Mouse (Mus musculus) CH12.LX (cell line): ENCODE data around the gene Stox2. TPM values are rescaled to one million over a fixed set of nuclear protein-coding genes. Genes with fewer than 3 reads are reported as not detected.

ENCODE experiments used
- DNase-seq: peaks from one replicate; pipeline ENCODE4 v3.0.0-alpha.2; 2013; ENCODE audit errors: extremely low read depth
- H3K27ac ChIP-seq: 2 replicates; pipeline ENCODE4 v1.5.1; 2012; ENCODE audit warnings: low read depth, mild to moderate bottlenecking, control low read depth, moderate library complexity; ENCODE audit not compliant: insufficient read depth
- H3K27me3 ChIP-seq: replicated peaks from 2 replicates; pipeline ENCODE3; 2012; ENCODE audit warnings: inconsistent platforms
- H3K36me3 ChIP-seq, 2 experiments: replicated peaks in 1 of 2; 2 replicates each; pipeline versions ENCODE3 to v1.6.1; 2012; ENCODE audit warnings: inconsistent platforms in 1 of 2, low read length in 1 of 2, mild to moderate bottlenecking in 1 of 2, mixed read lengths in 1 of 2, moderate library complexity in 1 of 2; ENCODE audit not compliant: control insufficient read depth in 1 of 2, insufficient read depth in 1 of 2
- H3K4me1 ChIP-seq, 2 experiments: 2 replicates each; pipeline ENCODE4 v1.6.1; 2012; ENCODE audit warnings: inconsistent platforms in 1 of 2, moderate library complexity in 1 of 2; ENCODE audit not compliant: insufficient read depth in 2 of 2, control insufficient read depth in 1 of 2
- H3K4me2 ChIP-seq: 2 replicates; pipeline ENCODE4 v1.6.1; 2012; ENCODE audit warnings: low read depth, mild to moderate bottlenecking, control low read depth; ENCODE audit not compliant: poor library complexity, insufficient read depth, severe bottlenecking
- H3K4me3 ChIP-seq, 3 experiments: fragments of 150-350 bp in 1 of 3; sonication (generic) in 1 of 3; replicated peaks in 1 of 3; 2 replicates each; pipeline versions ENCODE3 to v1.5.1; 2011 to 2012; ENCODE audit warnings: low read depth in 2 of 3, low read length in 2 of 3, mild to moderate bottlenecking in 2 of 3, moderate library complexity in 2 of 3, control low read depth in 1 of 3, improper control_type of control experiment in 1 of 3, inconsistent platforms in 1 of 3, mixed read lengths in 1 of 3; ENCODE audit not compliant: poor library complexity in 1 of 3
- H3K79me2 ChIP-seq: replicated peaks from 2 replicates; pipeline ENCODE4 v1.6.1; 2012; ENCODE audit warnings: mild to moderate bottlenecking, moderate library complexity; ENCODE audit not compliant: control insufficient read depth, poor library complexity, insufficient read depth, severe bottlenecking; ENCODE audit errors: extremely low read depth
- H3K9ac ChIP-seq: 2 replicates; pipeline ENCODE4 v1.6.1; 2012; ENCODE audit warnings: low read depth, mild to moderate bottlenecking, control low read depth, moderate library complexity; ENCODE audit not compliant: insufficient read depth
- H3K9me3 ChIP-seq: replicated peaks from 2 replicates; pipeline ENCODE3; 2012; ENCODE audit warnings: low read length, inconsistent platforms, mixed read lengths
- BHLHE40 ChIP-seq: IDR thresholded peaks from 2 replicates; pipeline ENCODE4 v1.6.1; 2011; ENCODE audit warnings: mild to moderate bottlenecking, low read depth, low read length, improper control_type of control experiment
- CHD1 ChIP-seq: IDR thresholded peaks from 2 replicates; pipeline ENCODE4 v1.6.1; 2012; ENCODE audit warnings: low read depth, low read length, improper control_type of control experiment, inconsistent platforms
- CHD2 ChIP-seq: IDR thresholded peaks from 2 replicates; pipeline ENCODE4 v1.6.1; 2011; ENCODE audit warnings: low read length, improper control_type of control experiment
- CTCF ChIP-seq, 2 experiments: IDR thresholded peaks in 1 of 2; conservative IDR thresholded peaks in 1 of 2; 2 replicates each; pipeline ENCODE4 v1.5.1; 2011 to 2012; ENCODE audit warnings: low read depth in 2 of 2, low read length in 2 of 2, improper control_type of control experiment in 1 of 2, inconsistent platforms in 1 of 2, mild to moderate bottlenecking in 1 of 2, moderate library complexity in 1 of 2
- E2F4 ChIP-seq: IDR thresholded peaks from 2 replicates; pipeline ENCODE4 v1.6.1; 2011; ENCODE audit warnings: low read depth, low read length, improper control_type of control experiment; ENCODE audit not compliant: insufficient replicate concordance
- ELF1 ChIP-seq: IDR thresholded peaks from 2 replicates; pipeline ENCODE4 v1.6.1; 2014; ENCODE audit warnings: low read depth, mild to moderate bottlenecking, inconsistent platforms, low read length, improper control_type of control experiment
- EP300 ChIP-seq: IDR thresholded peaks from 2 replicates; pipeline ENCODE4 v1.6.1; 2011; ENCODE audit warnings: low read length, improper control_type of control experiment
- ETS1 ChIP-seq: conservative IDR thresholded peaks from 2 replicates; pipeline ENCODE4 v1.6.1; 2012; ENCODE audit warnings: low read depth, mild to moderate bottlenecking, inconsistent platforms, low read length, improper control_type of control experiment, moderate library complexity
- GABPA ChIP-seq: IDR thresholded peaks from 2 replicates; pipeline ENCODE4 v1.6.1; 2012; ENCODE audit warnings: low read depth, low read length, improper control_type of control experiment, inconsistent platforms; ENCODE audit not compliant: insufficient replicate concordance
- HCFC1 ChIP-seq: IDR thresholded peaks from 2 replicates; pipeline ENCODE4 v1.6.1; 2012; ENCODE audit warnings: low read depth, mild to moderate bottlenecking, inconsistent platforms, low read length, improper control_type of control experiment
- IRF4 ChIP-seq: IDR thresholded peaks from 2 replicates; pipeline ENCODE4 v1.6.1; 2014; ENCODE audit warnings: low read depth, mild to moderate bottlenecking, inconsistent platforms, low read length, improper control_type of control experiment
- JUN ChIP-seq: IDR thresholded peaks from 2 replicates; pipeline ENCODE4 v1.6.1; 2011; ENCODE audit warnings: low read depth, mild to moderate bottlenecking, low read length, improper control_type of control experiment, moderate library complexity; ENCODE audit not compliant: insufficient read depth
- KAT2A ChIP-seq: IDR thresholded peaks from 2 replicates; pipeline ENCODE4 v1.6.1; 2012; ENCODE audit warnings: low read length, improper control_type of control experiment, inconsistent platforms; ENCODE audit not compliant: insufficient replicate concordance
- MAFK ChIP-seq: IDR thresholded peaks from 2 replicates; pipeline ENCODE4 v1.6.1; 2011; ENCODE audit warnings: low read length, improper control_type of control experiment; ENCODE audit not compliant: insufficient replicate concordance
- MAZ ChIP-seq: IDR thresholded peaks from 2 replicates; pipeline ENCODE4 v1.6.1; 2012; ENCODE audit warnings: low read depth, mild to moderate bottlenecking, inconsistent platforms, low read length, improper control_type of control experiment, moderate library complexity
- MEF2A ChIP-seq: IDR thresholded peaks from 2 replicates; pipeline ENCODE4 v1.6.1; 2014; ENCODE audit warnings: low read depth, mild to moderate bottlenecking, inconsistent platforms, low read length, improper control_type of control experiment, borderline replicate concordance
- MXI1 ChIP-seq: IDR thresholded peaks from 2 replicates; pipeline ENCODE4 v1.6.1; 2011; ENCODE audit warnings: mild to moderate bottlenecking, low read depth, low read length, improper control_type of control experiment
- NELFE ChIP-seq: IDR thresholded peaks from 2 replicates; pipeline ENCODE4 v1.6.1; 2011; ENCODE audit warnings: low read depth, low read length, improper control_type of control experiment
- NRF1 ChIP-seq: IDR thresholded peaks from 2 replicates; pipeline ENCODE4 v1.6.1; 2014; ENCODE audit warnings: low read depth, mild to moderate bottlenecking, inconsistent platforms, low read length, improper control_type of control experiment, moderate library complexity
- PAX5 ChIP-seq: IDR thresholded peaks from 2 replicates; pipeline ENCODE4 v1.6.1; 2012; ENCODE audit warnings: low read length, inconsistent platforms, mixed read lengths
- POLR2AphosphoS2 ChIP-seq: IDR thresholded peaks from 2 replicates; pipeline ENCODE4 v1.6.1; 2011; ENCODE audit warnings: low read depth, low read length, improper control_type of control experiment
- RAD21 ChIP-seq: IDR thresholded peaks from 2 replicates; pipeline ENCODE4 v1.6.1; 2011; ENCODE audit warnings: low read depth, mild to moderate bottlenecking, low read length, improper control_type of control experiment, moderate library complexity
- UBTF ChIP-seq: IDR thresholded peaks from 2 replicates; pipeline ENCODE4 v1.6.1; 2012; ENCODE audit warnings: low read depth, mild to moderate bottlenecking, inconsistent platforms, low read length, improper control_type of control experiment, moderate library complexity
- USF1 ChIP-seq: IDR thresholded peaks from 2 replicates; pipeline ENCODE4 v1.6.1; 2014; ENCODE audit warnings: low read depth, mild to moderate bottlenecking, inconsistent platforms, low read length, improper control_type of control experiment
- USF2 ChIP-seq: conservative IDR thresholded peaks from 2 replicates; pipeline ENCODE4 v1.6.1; 2011; ENCODE audit warnings: low read depth, low read length, improper control_type of control experiment
- ZC3H11A ChIP-seq: IDR thresholded peaks from 2 replicates; pipeline ENCODE4 v1.6.1; 2012; ENCODE audit warnings: low read depth, mild to moderate bottlenecking, inconsistent platforms, low read length, improper control_type of control experiment
- ZKSCAN1 ChIP-seq: IDR thresholded peaks from 2 replicates; pipeline ENCODE4 v1.6.1; 2012; ENCODE audit warnings: low read depth, inconsistent platforms, low read length, improper control_type of control experiment, borderline replicate concordance
- ZMIZ1 ChIP-seq: IDR thresholded peaks from 2 replicates; pipeline ENCODE4 v1.6.1; 2012; ENCODE audit warnings: low read depth, mild to moderate bottlenecking, inconsistent platforms, low read length, improper control_type of control experiment
- ZNF384 ChIP-seq: IDR thresholded peaks from 2 replicates; pipeline ENCODE4 v1.6.1; 2012; ENCODE audit warnings: low read depth, low read length, improper control_type of control experiment, inconsistent platforms
- dilution Hi-C: fragments of 300-500 bp; cut with MboI; formaldehyde crosslinking; loops from 2 replicates; pipeline ENCODE4 v1.14.3; 2020; ENCODE audit warnings: low sequenced_read_pairs; ENCODE audit not compliant: extremely low pct_unique_long_range_greater_than_20kb, extremely low pct_ligation_motif_present
- in situ Hi-C: fragments of 300-500 bp; cut with MboI; formaldehyde crosslinking; loops from 3 replicates; pipeline ENCODE4 v1.14.3; 2019; ENCODE audit warnings: low sequenced_read_pairs, low pct_ligation_motif_present, low pct_unique_long_range_greater_than_20kb, mixed read lengths
- polyA plus RNA-seq: library from polyadenylated mRNA; unstranded; fragments of >175 nt; gene quantifications from 2 replicates; pipeline ENCODE4 v1.2.1, GENCODE M21; 2012; ENCODE audit warnings: low read depth; ENCODE audit not compliant: insufficient read length
- total RNA-seq, 2 experiments: library from RNA; depleted of rRNA; stranded (reverse); fragments of 300-350 nt in 1 of 2; fragments of >200 nt in 1 of 2; gene quantifications; 2 replicates each; pipeline ENCODE4 v1.2.3; 2012 to 2014

The Stox2 gene
- total and polyA plus RNA-seq, 3 experiments: 0.23 to 1.0 (median 0.42) TPM

- in situ Hi-C loops (no loop called here), dilution Hi-C loops (no loop called here)
- no peak overlapping the region for H3K4me2 ChIP-seq
- no peak overlapping the region for H3K9ac ChIP-seq
- no peaks in the 10 kb centered on the region for H3K4me1 ChIP-seq
- no peaks in the 10 kb centered on the region for H3K79me2 ChIP-seq
- DNase-seq: no peak
- no peaks in the 10 kb centered on the region for H3K27me3 ChIP-seq
- no peak for TF ChIP-seq RAD21
- no peak for TF ChIP-seq ETS1
- TF ChIP-seq CTCF (conservative IDR thresholded peaks at IDR 0.05 in 1 of 2, IDR thresholded peaks at IDR 0.05 in 1 of 2; ENCODE audit: low read depth in 2 of 2, low read length in 2 of 2): no peak
- TF ChIP-seq NRF1: no peak
- TF ChIP-seq BHLHE40: no peak
- TF ChIP-seq USF1: no peak
- no peak for TF ChIP-seq MEF2A
- TF ChIP-seq ZC3H11A: no peak
- TF ChIP-seq MXI1: no peak
- no peak for TF ChIP-seq ZKSCAN1
- no peak for TF ChIP-seq NELFE
- no peak for TF ChIP-seq CHD1
- no peak for TF ChIP-seq MAFK
- TF ChIP-seq POLR2AphosphoS2: no peak
- no peak for TF ChIP-seq E2F4
- TF ChIP-seq EP300: no peak
- no peak for TF ChIP-seq IRF4
- no peak for TF ChIP-seq USF2
- TF ChIP-seq CHD2: no peak
- TF ChIP-seq, all 38 proteins: peak for 0
- no peak overlapping the region for H3K4me3 ChIP-seq
- H3K36me3 ChIP-seq: no peaks in the 10 kb centered on the region
- no peak overlapping the region for H3K27ac ChIP-seq
- H3K9me3 ChIP-seq: no peaks in the 10 kb centered on the region
Observed at GRCm38 (mm10) chr8:47211226-47211625, 234.9 kb downstream of the Stox2 start.

DNA sequence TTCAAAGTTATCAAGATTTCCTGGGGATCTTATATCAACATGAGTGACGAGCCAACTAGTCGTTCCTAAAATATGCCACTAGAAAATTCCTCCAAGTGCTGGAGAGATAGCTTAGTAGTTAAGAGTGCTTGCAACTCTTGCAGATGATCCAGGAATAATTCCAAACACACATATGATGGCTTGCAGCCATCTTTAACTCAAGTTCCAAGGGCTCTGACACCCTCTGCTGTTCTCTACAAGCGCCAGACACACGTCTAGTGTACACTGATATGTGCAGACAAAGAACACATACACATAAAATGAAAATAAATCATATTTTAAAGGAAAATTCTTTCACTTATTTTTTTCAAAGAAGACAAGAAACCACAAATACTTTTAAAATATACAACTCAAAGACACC lies 237.9 kb downstream of the Stox2 start:
- no peak overlapping the region for H3K27ac ChIP-seq
- in situ Hi-C loops (no loop called here), dilution Hi-C loops (no loop called here)
- no peak overlapping the region for H3K4me2 ChIP-seq
- TF ChIP-seq BHLHE40 (no peak), KAT2A (no peak), HCFC1 (no peak), JUN (no peak), POLR2AphosphoS2 (no peak), ETS1 (no peak), E2F4 (no peak), CTCF (conservative IDR thresholded peaks at IDR 0.05 in 1 of 2, IDR thresholded peaks at IDR 0.05 in 1 of 2; ENCODE audit: low read depth in 2 of 2, low read length in 2 of 2) (no peak; a peak in 1 of 4 replicates), ZKSCAN1 (no peak), RAD21 (no peak), GABPA (no peak), ZNF384 (no peak), ZMIZ1 (no peak), USF2 (no peak), MAFK (no peak), ELF1 (no peak), UBTF (no peak), MAZ (no peak), PAX5 (no peak), NRF1 (no peak)
- no peak for DNase-seq
- no peaks in the 10 kb centered on the region for H3K36me3 ChIP-seq
- peaks cover 2% of the 10 kb centered on the region for H3K9me3 ChIP-seq
- no peak overlapping the region for H3K9ac ChIP-seq
- H3K79me2 ChIP-seq: no peaks in the 10 kb centered on the region
- peaks cover 0 to 3% of the 10 kb centered on the region in 2 experiments; a peak in 1 of 4 replicates for H3K4me1 ChIP-seq
- H3K4me3 ChIP-seq: no peak overlapping the region
- H3K27me3 ChIP-seq: no peaks in the 10 kb centered on the region
